Mouse (Mus musculus): ENCODE measurements around the gene Hoxb5. TPM values are rescaled to one million over a fixed set of nuclear protein-coding genes. Genes with fewer than 3 reads are reported as not detected.

Gene Hoxb5
- polyA plus RNA-seq, 1 experiment, result not detected

- Histone ChIP-seq H3K27me3 (ENCODE audit: control insufficient read depth, insufficient read depth, insufficient read length) (peaks cover 63% of the 10 kb centered on the region), H3K79me2 (ENCODE audit: control insufficient read depth, insufficient read depth) (no peaks in the 10 kb centered on the region), H3K4me3 (no peak overlapping the region), H3ac (ENCODE audit: control insufficient read depth, insufficient read length) (no peak overlapping the region), H3K4me2 (ENCODE audit: low read depth) (no peak overlapping the region), H3K36me3 (ENCODE audit: control insufficient read depth, insufficient read depth) (no peaks in the 10 kb centered on the region)
- TF ChIP-seq POLR2AphosphoS2 (IDR thresholded peaks at IDR 0.05; ENCODE audit: insufficient read length, low read depth), result no peak
- TF ChIP-seq SRF (IDR thresholded peaks at IDR 0.05; ENCODE audit: control insufficient read depth, insufficient read length, low read depth), result no peak
- no peak for TF ChIP-seq CEBPB (IDR thresholded peaks at IDR 0.05; ENCODE audit: insufficient read depth, poor library complexity, severe bottlenecking)
- TF ChIP-seq MAX (IDR thresholded peaks at IDR 0.05; ENCODE audit: low read depth), result no peak
- TF ChIP-seq USF1 (IDR thresholded peaks at IDR 0.05; ENCODE audit: low read depth), result no peak
- TF ChIP-seq REST (IDR thresholded peaks at IDR 0.05; ENCODE audit: insufficient read depth, insufficient read length), result no peak
- TF ChIP-seq E2F4 (IDR thresholded peaks at IDR 0.05; ENCODE audit: insufficient read depth), result no peak
- TF ChIP-seq POLR2A (IDR thresholded peaks at IDR 0.05; ENCODE audit: insufficient read length, low read depth), result no peak
- no peak for TF ChIP-seq TCF3 (IDR thresholded peaks at IDR 0.05; ENCODE audit: insufficient read length, low read depth)
- no peak for TF ChIP-seq TCF12 (IDR thresholded peaks at IDR 0.05; ENCODE audit: insufficient read depth, poor library complexity, severe bottlenecking)
- TF ChIP-seq MYOG (IDR thresholded peaks at IDR 0.05; ENCODE audit: control insufficient read depth in 1 of 3, insufficient read depth in 1 of 3, insufficient read length in 2 of 3, low read depth in 2 of 3), result no peak
- TF ChIP-seq MYOD1 (IDR thresholded peaks at IDR 0.05; ENCODE audit: control insufficient read depth in 1 of 3, insufficient read length in 2 of 3, low read depth in 2 of 3), result no peak
Observed at GRCm38 (mm10) chr11:96313134-96313533, 10.0 kb downstream of the Hoxb5 start.

GRCm38 (mm10) chr11:96313806-96314428 is 10.8 kb downstream of the Hoxb5 start:
- no peaks in the 10 kb centered on the region for H3K36me3 ChIP-seq (ENCODE audit: control insufficient read depth, insufficient read depth)
- H3K4me3 ChIP-seq, result no peak overlapping the region
- peaks cover 65% of the 10 kb centered on the region for H3K27me3 ChIP-seq (ENCODE audit: control insufficient read depth, insufficient read depth, insufficient read length)
- TF ChIP-seq USF1 (IDR thresholded peaks at IDR 0.05; ENCODE audit: low read depth) (no peak), POLR2AphosphoS2 (IDR thresholded peaks at IDR 0.05; ENCODE audit: insufficient read length, low read depth) (no peak), TCF12 (IDR thresholded peaks at IDR 0.05; ENCODE audit: insufficient read depth, poor library complexity, severe bottlenecking) (no peak), SRF (IDR thresholded peaks at IDR 0.05; ENCODE audit: control insufficient read depth, insufficient read length, low read depth) (no peak), MYOG (IDR thresholded peaks at IDR 0.05; ENCODE audit: control insufficient read depth in 1 of 3, insufficient read depth in 1 of 3, insufficient read length in 2 of 3, low read depth in 2 of 3) (no peak), CEBPB (IDR thresholded peaks at IDR 0.05; ENCODE audit: insufficient read depth, poor library complexity, severe bottlenecking) (no peak), MAX (IDR thresholded peaks at IDR 0.05; ENCODE audit: low read depth) (no peak), POLR2A (IDR thresholded peaks at IDR 0.05; ENCODE audit: insufficient read length, low read depth) (no peak), TCF3 (IDR thresholded peaks at IDR 0.05; ENCODE audit: insufficient read length, low read depth) (no peak), E2F4 (IDR thresholded peaks at IDR 0.05; ENCODE audit: insufficient read depth) (no peak), MYOD1 (IDR thresholded peaks at IDR 0.05; ENCODE audit: control insufficient read depth in 1 of 3, insufficient read length in 2 of 3, low read depth in 2 of 3) (no peak)
- no peak overlapping the region for H3K4me2 ChIP-seq (ENCODE audit: low read depth)
- H3K79me2 ChIP-seq (ENCODE audit: control insufficient read depth, insufficient read depth), result no peaks in the 10 kb centered on the region
- H3ac ChIP-seq (ENCODE audit: control insufficient read depth, insufficient read length), result no peak overlapping the region

GRCm38 (mm10) chr11:96314671-96315343 is 11.7 kb downstream of the Hoxb5 start:
- no peak overlapping the region for H3K4me2 ChIP-seq (ENCODE audit: low read depth)
- TF ChIP-seq MAX (IDR thresholded peaks at IDR 0.05; ENCODE audit: low read depth), result no peak
- no peak for TF ChIP-seq TCF3 (IDR thresholded peaks at IDR 0.05; ENCODE audit: insufficient read length, low read depth)
- TF ChIP-seq E2F4 (IDR thresholded peaks at IDR 0.05; ENCODE audit: insufficient read depth), result no peak
- no peak for TF ChIP-seq TCF12 (IDR thresholded peaks at IDR 0.05; ENCODE audit: insufficient read depth, poor library complexity, severe bottlenecking)
- TF ChIP-seq CEBPB (IDR thresholded peaks at IDR 0.05; ENCODE audit: insufficient read depth, poor library complexity, severe bottlenecking), result no peak
- TF ChIP-seq POLR2AphosphoS2 (IDR thresholded peaks at IDR 0.05; ENCODE audit: insufficient read length, low read depth), result no peak
- no peak for TF ChIP-seq USF1 (IDR thresholded peaks at IDR 0.05; ENCODE audit: low read depth)
- TF ChIP-seq REST (IDR thresholded peaks at IDR 0.05; ENCODE audit: insufficient read depth, insufficient read length), result no peak
- TF ChIP-seq POLR2A (IDR thresholded peaks at IDR 0.05; ENCODE audit: insufficient read length, low read depth), result no peak
- no peak for TF ChIP-seq SRF (IDR thresholded peaks at IDR 0.05; ENCODE audit: control insufficient read depth, insufficient read length, low read depth)
- TF ChIP-seq MYOG (IDR thresholded peaks at IDR 0.05; ENCODE audit: control insufficient read depth in 1 of 3, insufficient read depth in 1 of 3, insufficient read length in 2 of 3, low read depth in 2 of 3), result no peak
- TF ChIP-seq MYOD1 (IDR thresholded peaks at IDR 0.05; ENCODE audit: control insufficient read depth in 1 of 3, insufficient read length in 2 of 3, low read depth in 2 of 3), result no peak
- no peak overlapping the region for H3K4me3 ChIP-seq
- no peak overlapping the region for H3ac ChIP-seq (ENCODE audit: control insufficient read depth, insufficient read length)
- H3K79me2 ChIP-seq (ENCODE audit: control insufficient read depth, insufficient read depth), result no peaks in the 10 kb centered on the region
- peaks cover 68% of the 10 kb centered on the region for H3K27me3 ChIP-seq (ENCODE audit: control insufficient read depth, insufficient read depth, insufficient read length)
- no peaks in the 10 kb centered on the region for H3K36me3 ChIP-seq (ENCODE audit: control insufficient read depth, insufficient read depth)

GRCm38 (mm10) chr11:96315344-96315681 is 12.2 kb downstream of the Hoxb5 start:
- no peaks in the 10 kb centered on the region for H3K79me2 ChIP-seq (ENCODE audit: control insufficient read depth, insufficient read depth)
- H3K4me2 ChIP-seq (ENCODE audit: low read depth), result no peak overlapping the region
- TF ChIP-seq POLR2AphosphoS2 (IDR thresholded peaks at IDR 0.05; ENCODE audit: insufficient read length, low read depth), result no peak
- TF ChIP-seq SRF (IDR thresholded peaks at IDR 0.05; ENCODE audit: control insufficient read depth, insufficient read length, low read depth), result no peak
- no peak for TF ChIP-seq TCF3 (IDR thresholded peaks at IDR 0.05; ENCODE audit: insufficient read length, low read depth)
- TF ChIP-seq E2F4 (IDR thresholded peaks at IDR 0.05; ENCODE audit: insufficient read depth), result no peak
- no peak for TF ChIP-seq REST (IDR thresholded peaks at IDR 0.05; ENCODE audit: insufficient read depth, insufficient read length)
- TF ChIP-seq MYOD1 (IDR thresholded peaks at IDR 0.05; ENCODE audit: control insufficient read depth in 1 of 3, insufficient read length in 2 of 3, low read depth in 2 of 3), result no peak
- no peak for TF ChIP-seq POLR2A (IDR thresholded peaks at IDR 0.05; ENCODE audit: insufficient read length, low read depth)
- no peak for TF ChIP-seq MYOG (IDR thresholded peaks at IDR 0.05; ENCODE audit: control insufficient read depth in 1 of 3, insufficient read depth in 1 of 3, insufficient read length in 2 of 3, low read depth in 2 of 3)
- no peak for TF ChIP-seq TCF12 (IDR thresholded peaks at IDR 0.05; ENCODE audit: insufficient read depth, poor library complexity, severe bottlenecking)
- H3K27me3 ChIP-seq (ENCODE audit: control insufficient read depth, insufficient read depth, insufficient read length), result peaks cover 72% of the 10 kb centered on the region
- H3K36me3 ChIP-seq (ENCODE audit: control insufficient read depth, insufficient read depth), result no peaks in the 10 kb centered on the region
- H3K4me3 ChIP-seq, result no peak overlapping the region
- H3ac ChIP-seq (ENCODE audit: control insufficient read depth, insufficient read length), result no peak overlapping the region

Measured in myocyte (in vitro differentiated cells).